Mouse (Mus musculus): ENCODE data around the gene Syk.

DNA sequence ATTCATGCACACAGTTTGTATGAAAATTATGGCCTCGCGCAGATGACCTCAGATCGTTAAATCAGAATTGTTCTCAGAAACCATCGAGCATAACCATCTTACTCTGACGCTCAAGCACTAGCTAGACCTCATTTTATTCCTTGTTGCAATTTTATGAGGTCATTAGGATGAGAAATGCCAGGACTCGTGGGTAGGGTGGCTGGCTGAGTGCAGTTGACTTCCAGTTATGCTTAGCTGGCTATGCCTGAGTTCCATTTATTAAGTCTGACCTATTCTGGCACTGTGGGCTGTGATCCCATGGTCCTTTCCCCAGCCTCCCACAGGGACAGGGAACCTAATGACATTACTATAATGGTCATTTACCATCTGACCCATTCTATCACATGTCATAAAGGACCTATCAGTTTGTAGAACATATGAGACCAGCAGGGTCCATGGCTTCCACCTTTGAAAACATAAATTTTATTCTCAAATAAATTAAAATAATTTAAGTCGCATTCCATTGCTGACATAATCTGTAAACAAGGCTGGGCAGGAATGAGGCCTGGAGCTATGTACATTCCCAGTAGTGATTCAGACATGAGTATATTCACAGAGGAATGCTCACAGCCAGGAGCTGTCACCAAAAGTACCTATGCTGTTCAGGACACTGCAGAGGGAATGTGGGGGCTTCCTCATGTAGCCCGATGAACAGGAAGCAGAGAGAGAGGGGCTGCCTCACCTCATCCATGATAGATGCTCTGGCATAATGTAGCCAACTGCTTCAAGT is 92.7 kb downstream of the Syk start:
- no peak for TF ChIP-seq POLR2A (IDR thresholded peaks at IDR 0.05; ENCODE audit: insufficient read depth, low read length)
- no peak for TF ChIP-seq EP300 (IDR thresholded peaks at IDR 0.05; ENCODE audit: insufficient read depth, low read depth, low read length)

Measured in ES-Bruce4 (cell line).